Mouse (Mus musculus) lung, postnatal 0 days (tissue): ENCODE results near the gene Glis2.

Source experiments
- CTCF ChIP-seq: IDR thresholded peaks from 2 replicates; pipeline ENCODE4 v1.5.1; 2016; ENCODE audit warnings: antibody characterized with exemption, mild to moderate bottlenecking
- EP300 ChIP-seq: IDR thresholded peaks from 2 replicates; pipeline ENCODE4 v1.6.1; 2016; ENCODE audit warnings: antibody characterized with exemption, mild to moderate bottlenecking, control low read depth

- TF ChIP-seq CTCF (no peak), EP300 (0 out of 2 replicates have a peak, but pooled peaks have one; percentile 34)
Observed at GRCm38 (mm10) chr16:4641119-4641838, 46.8 kb downstream of the Glis2 start.
